Mouse (Mus musculus): Measurements from ENCODE around the gene Gosr1. TPM values are rescaled to one million over a fixed set of nuclear protein-coding genes. Genes with fewer than 3 reads are reported as not detected.

Gene Gosr1
- polyA plus RNA-seq, 1 experiment from 2014 or later: 28.3 TPM

DNA sequence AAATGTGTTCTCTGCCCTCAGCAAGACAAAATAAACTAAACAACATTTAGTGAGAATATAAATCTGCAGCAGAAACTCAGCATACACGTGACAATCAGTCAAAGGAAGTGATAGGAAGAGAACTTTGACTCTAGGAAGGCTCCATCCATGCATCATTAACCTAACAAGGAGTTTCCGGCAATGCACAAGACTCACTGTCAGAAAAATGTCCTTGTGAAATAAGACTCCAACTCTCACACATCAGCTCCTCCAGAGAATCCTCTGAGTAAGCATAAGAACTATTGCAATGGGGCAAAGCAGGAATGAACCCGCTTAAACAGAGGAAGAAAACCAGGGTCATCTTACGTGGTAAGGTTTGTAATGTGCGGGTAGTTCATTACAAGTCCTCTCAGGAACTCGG lies 33.9 kb upstream of the Gosr1 start:
- 93% methylated on average over 6 of the region's 6 CpGs for WGBS
- H3K36me3 ChIP-seq (ENCODE audit: control insufficient read depth, insufficient read depth, low read length): no peaks in the 10 kb centered on the region

DNA sequence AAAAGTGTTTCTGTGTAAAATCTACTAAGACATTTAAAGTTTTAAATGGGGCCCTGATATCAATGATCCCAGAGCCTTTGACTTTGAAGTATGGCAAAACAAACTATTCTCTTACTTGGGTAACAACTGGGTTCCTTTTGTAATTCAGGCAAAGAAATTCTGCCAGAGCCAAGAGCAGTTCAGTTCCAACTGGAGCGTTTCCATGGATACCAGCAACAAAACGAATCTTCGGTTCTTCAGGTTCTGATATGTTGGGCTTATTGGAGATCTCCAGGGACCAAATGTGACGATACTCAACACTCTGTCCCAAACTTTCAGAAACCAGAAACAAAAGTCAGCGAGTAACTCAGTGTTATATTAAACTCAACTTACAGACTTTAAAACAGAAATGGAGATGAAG lies 31.9 kb upstream of the Gosr1 start:
- no peak overlapping the region for H3K27ac ChIP-seq (ENCODE audit: low read depth, low read length)
- no peak overlapping the region for H3K4me2 ChIP-seq (replicated peaks; ENCODE audit: low read depth, low read length)
- no peak overlapping the region for H3K9ac ChIP-seq (ENCODE audit: low read depth, low read length)
- ATAC-seq (ENCODE audit: low FRiP score) (no peak), DNase-seq (ENCODE audit: low spot score) (no peak)
- H3K36me3 ChIP-seq (ENCODE audit: control insufficient read depth, insufficient read depth, low read length): no peaks in the 10 kb centered on the region
- 94% methylated on average over 5 of the region's 5 CpGs for WGBS
- H3K4me1 ChIP-seq (replicated peaks; ENCODE audit: control insufficient read depth, insufficient read depth, low read length): no peaks in the 10 kb centered on the region
- no peaks in the 10 kb centered on the region for H3K27me3 ChIP-seq (ENCODE audit: control insufficient read depth, insufficient read depth, low read length)
- no peaks in the 10 kb centered on the region for H3K9me3 ChIP-seq (ENCODE audit: control insufficient read depth, low read length)
- no peak overlapping the region for H3K4me3 ChIP-seq (ENCODE audit: low read depth, low read length)

More for the DNA sequence above, 33.9 kb upstream of the Gosr1 start:
- H3K4me2 ChIP-seq (replicated peaks; ENCODE audit: low read depth, low read length): no peak overlapping the region
- no peak overlapping the region for H3K4me3 ChIP-seq (ENCODE audit: low read depth, low read length)
- H3K9me3 ChIP-seq (ENCODE audit: control insufficient read depth, low read length): no peaks in the 10 kb centered on the region
- H3K9ac ChIP-seq (ENCODE audit: low read depth, low read length): no peak overlapping the region
- no peaks in the 10 kb centered on the region for H3K27me3 ChIP-seq (ENCODE audit: control insufficient read depth, insufficient read depth, low read length)
- DNase-seq (ENCODE audit: low spot score) (no peak), ATAC-seq (ENCODE audit: low FRiP score) (no peak)
- H3K4me1 ChIP-seq (replicated peaks; ENCODE audit: control insufficient read depth, insufficient read depth, low read length): no peaks in the 10 kb centered on the region
- no peak overlapping the region for H3K27ac ChIP-seq (ENCODE audit: low read depth, low read length)

DNA sequence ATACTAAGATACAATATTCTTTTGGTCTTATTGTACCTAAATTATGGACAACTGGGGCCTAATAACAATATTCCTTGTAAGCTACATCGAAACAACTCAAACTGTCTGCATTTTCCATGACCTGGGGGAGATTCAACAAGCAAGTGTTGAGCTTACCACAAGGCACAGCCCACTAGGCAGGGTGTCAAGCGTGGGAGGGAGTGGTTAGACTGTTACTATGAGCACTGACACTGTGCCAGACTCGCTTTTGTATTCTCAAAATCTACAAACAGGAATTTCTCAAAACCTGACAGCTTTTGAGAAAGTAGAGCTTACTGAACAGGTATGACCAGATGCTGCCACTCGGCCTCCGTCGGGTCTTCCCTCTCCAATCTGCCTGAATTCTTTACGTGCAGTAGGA lies 28.0 kb upstream of the Gosr1 start:
- 93% methylated on average over 7 of the region's 7 CpGs for WGBS
- H3K4me2 ChIP-seq (replicated peaks; ENCODE audit: low read depth, low read length): no peak overlapping the region
- no peak overlapping the region for H3K9ac ChIP-seq (ENCODE audit: low read depth, low read length)
- H3K27ac ChIP-seq (ENCODE audit: low read depth, low read length): no peak overlapping the region
- no peaks in the 10 kb centered on the region for H3K27me3 ChIP-seq (ENCODE audit: control insufficient read depth, insufficient read depth, low read length)
- no peaks in the 10 kb centered on the region for H3K9me3 ChIP-seq (ENCODE audit: control insufficient read depth, low read length)
- ATAC-seq (ENCODE audit: low FRiP score) (no peak), DNase-seq (ENCODE audit: low spot score) (no peak)
- H3K36me3 ChIP-seq (ENCODE audit: control insufficient read depth, insufficient read depth, low read length): no peaks in the 10 kb centered on the region
- H3K4me3 ChIP-seq (ENCODE audit: low read depth, low read length): no peak overlapping the region
- H3K4me1 ChIP-seq (replicated peaks; ENCODE audit: control insufficient read depth, insufficient read depth, low read length): no peaks in the 10 kb centered on the region

DNA sequence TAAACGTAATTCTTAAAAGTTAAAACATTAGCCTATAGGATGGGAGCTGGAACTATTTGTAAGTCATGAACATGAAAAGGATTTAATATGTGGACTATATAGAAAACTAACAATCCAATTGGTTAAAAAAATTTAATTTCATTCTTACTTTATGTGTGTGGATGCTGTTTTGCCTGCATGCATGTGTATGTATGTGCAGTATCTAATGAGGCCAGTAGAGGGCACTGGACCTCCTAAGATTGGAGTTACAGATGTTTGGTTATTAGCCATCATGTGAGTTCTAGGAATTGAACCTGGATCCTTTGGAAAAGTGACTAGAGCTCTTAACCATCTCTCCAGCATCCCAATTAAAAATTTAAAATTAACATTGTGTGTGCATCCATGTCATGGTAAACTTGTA lies 25.9 kb upstream of the Gosr1 start:
- no peaks in the 10 kb centered on the region for H3K4me1 ChIP-seq (replicated peaks; ENCODE audit: control insufficient read depth, insufficient read depth, low read length)
- H3K36me3 ChIP-seq (ENCODE audit: control insufficient read depth, insufficient read depth, low read length): no peaks in the 10 kb centered on the region
- no peak overlapping the region for H3K4me2 ChIP-seq (replicated peaks; ENCODE audit: low read depth, low read length)
- no peak overlapping the region for H3K4me3 ChIP-seq (ENCODE audit: low read depth, low read length)
- WGBS: 89% methylated on average over 1 of the region's 1 CpGs
- peak; percentile 77 for DNase-seq (ENCODE audit: low spot score)
- H3K27ac ChIP-seq (ENCODE audit: low read depth, low read length): no peak overlapping the region
- no peak for ATAC-seq (ENCODE audit: low FRiP score)
- H3K27me3 ChIP-seq (ENCODE audit: control insufficient read depth, insufficient read depth, low read length): no peaks in the 10 kb centered on the region
- no peak overlapping the region for H3K9ac ChIP-seq (ENCODE audit: low read depth, low read length)
- no peaks in the 10 kb centered on the region for H3K9me3 ChIP-seq (ENCODE audit: control insufficient read depth, low read length)

DNA sequence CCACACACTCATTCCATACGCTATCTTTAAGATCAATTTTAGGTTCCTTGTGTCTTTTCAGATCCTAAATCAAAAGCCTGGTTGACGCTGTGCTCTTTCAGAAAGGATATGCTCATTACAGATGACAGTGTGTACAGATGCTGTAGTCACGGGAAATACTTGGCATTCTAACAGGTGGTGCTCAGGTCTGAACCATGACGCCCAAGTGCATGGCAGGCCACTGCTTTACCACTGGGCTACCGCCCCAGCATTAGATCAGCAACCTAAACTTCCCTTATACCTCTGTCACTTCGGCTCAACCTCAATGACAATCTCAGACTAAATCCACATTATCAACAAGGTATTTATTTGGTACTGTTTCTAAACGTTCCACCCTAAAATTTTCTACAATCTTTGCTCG lies 12.2 kb upstream of the Gosr1 start:
- no peaks in the 10 kb centered on the region for H3K36me3 ChIP-seq (ENCODE audit: control insufficient read depth, insufficient read depth, low read length)
- no peaks in the 10 kb centered on the region for H3K27me3 ChIP-seq (ENCODE audit: control insufficient read depth, insufficient read depth, low read length)
- ATAC-seq (ENCODE audit: low FRiP score) (no peak), DNase-seq (ENCODE audit: low spot score) (no peak)
- no peak overlapping the region for H3K4me3 ChIP-seq (ENCODE audit: low read depth, low read length)
- no peaks in the 10 kb centered on the region for H3K9me3 ChIP-seq (ENCODE audit: control insufficient read depth, low read length)
- no peak overlapping the region for H3K9ac ChIP-seq (ENCODE audit: low read depth, low read length)
- no peaks in the 10 kb centered on the region for H3K4me1 ChIP-seq (replicated peaks; ENCODE audit: control insufficient read depth, insufficient read depth, low read length)
- H3K4me2 ChIP-seq (replicated peaks; ENCODE audit: low read depth, low read length): no peak overlapping the region
- H3K27ac ChIP-seq (ENCODE audit: low read depth, low read length): no peak overlapping the region
- 87% methylated on average over 8 of the region's 8 CpGs for WGBS

DNA sequence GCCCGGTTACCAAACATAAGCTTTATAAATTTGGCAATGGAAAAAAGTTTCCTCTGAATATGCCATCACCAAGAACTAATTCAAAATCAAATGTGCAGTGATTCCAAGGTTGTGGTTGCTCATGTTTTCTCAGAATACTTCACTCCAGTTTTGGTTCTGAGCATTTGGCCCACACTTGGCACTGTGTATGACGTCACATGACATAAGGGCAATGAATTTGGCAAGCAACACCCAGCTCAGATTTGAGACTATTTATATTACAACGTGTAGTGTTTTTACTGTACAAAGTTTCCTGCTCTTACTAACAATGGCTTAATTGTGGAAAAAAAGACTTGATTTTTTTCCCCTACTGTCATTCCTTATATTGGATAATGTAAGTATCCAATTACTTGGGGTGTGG lies 10.4 kb upstream of the Gosr1 start:
- Histone ChIP-seq H3K36me3 (ENCODE audit: control insufficient read depth, insufficient read depth, low read length) (no peaks in the 10 kb centered on the region), H3K9ac (ENCODE audit: low read depth, low read length) (no peak overlapping the region), H3K27me3 (ENCODE audit: control insufficient read depth, insufficient read depth, low read length) (no peaks in the 10 kb centered on the region), H3K9me3 (ENCODE audit: control insufficient read depth, low read length) (no peaks in the 10 kb centered on the region), H3K4me1 (replicated peaks; ENCODE audit: control insufficient read depth, insufficient read depth, low read length) (no peaks in the 10 kb centered on the region), H3K4me3 (ENCODE audit: low read depth, low read length) (no peak overlapping the region), H3K4me2 (replicated peaks; ENCODE audit: low read depth, low read length) (no peak overlapping the region), H3K27ac (ENCODE audit: low read depth, low read length) (no peak overlapping the region)
- DNase-seq (ENCODE audit: low spot score) (no peak), ATAC-seq (ENCODE audit: low FRiP score) (no peak)
- WGBS: 85% methylated on average over 3 of the region's 3 CpGs

DNA sequence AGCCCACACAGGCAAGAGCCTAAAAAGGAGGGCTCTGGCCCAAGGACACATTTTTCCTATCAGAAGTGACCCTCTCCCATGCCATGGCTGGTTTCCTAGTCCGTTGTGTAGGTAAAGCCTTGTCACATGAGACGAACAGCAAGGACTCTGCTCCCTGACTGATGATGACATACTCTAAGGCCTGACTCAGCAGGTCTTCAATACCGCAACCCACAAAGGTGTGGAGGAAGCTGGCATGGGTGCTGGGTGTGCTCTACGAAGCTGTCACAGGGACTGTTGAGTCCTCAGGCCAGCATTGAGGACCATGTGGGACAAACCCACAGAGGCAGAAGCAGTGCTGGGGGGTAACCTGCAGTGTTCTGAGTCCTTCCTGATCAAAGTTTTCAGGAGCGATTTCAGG lies 7.2 kb upstream of the Gosr1 start:
- no peak for DNase-seq (ENCODE audit: low spot score)
- Histone ChIP-seq H3K4me3 (ENCODE audit: low read depth, low read length) (no peak overlapping the region), H3K27me3 (ENCODE audit: control insufficient read depth, insufficient read depth, low read length) (no peaks in the 10 kb centered on the region), H3K36me3 (ENCODE audit: control insufficient read depth, insufficient read depth, low read length) (no peaks in the 10 kb centered on the region), H3K9me3 (ENCODE audit: control insufficient read depth, low read length) (no peaks in the 10 kb centered on the region), H3K4me2 (replicated peaks; ENCODE audit: low read depth, low read length) (no peak overlapping the region), H3K27ac (ENCODE audit: low read depth, low read length) (no peak overlapping the region), H3K9ac (ENCODE audit: low read depth, low read length) (no peak overlapping the region), H3K4me1 (replicated peaks; ENCODE audit: control insufficient read depth, insufficient read depth, low read length) (no peaks in the 10 kb centered on the region)
- WGBS: 87% methylated on average over 5 of the region's 5 CpGs
- ATAC-seq (ENCODE audit: low FRiP score): no peak

DNA sequence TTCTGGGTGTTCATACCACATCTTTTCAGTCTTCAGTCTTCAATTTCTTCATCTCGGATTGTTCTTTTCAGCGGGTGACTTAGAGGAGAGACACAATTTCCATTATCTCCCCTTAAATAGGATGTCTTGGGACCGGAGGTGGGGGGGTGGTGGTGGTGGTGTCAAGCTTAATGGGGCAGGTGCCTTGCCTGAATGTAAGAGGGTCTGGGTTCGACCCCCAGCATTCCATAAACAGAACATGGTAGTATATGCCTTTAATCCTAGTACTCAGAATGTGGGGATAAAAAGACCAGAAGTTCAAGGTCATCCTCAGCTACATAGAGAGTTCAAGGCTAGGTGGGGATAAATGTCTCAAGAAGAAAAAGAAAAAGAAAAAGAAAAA lies 353 bp upstream of the Gosr1 start:
- peak; percentile 38 for ATAC-seq (ENCODE audit: low FRiP score)
- no peak overlapping the region for H3K9ac ChIP-seq (ENCODE audit: low read depth, low read length)
- H3K36me3 ChIP-seq (ENCODE audit: control insufficient read depth, insufficient read depth, low read length): peaks cover 2% of the 10 kb centered on the region
- 13% methylated on average over 4 of the region's 4 CpGs for WGBS
- no peaks in the 10 kb centered on the region for H3K4me1 ChIP-seq (replicated peaks; ENCODE audit: control insufficient read depth, insufficient read depth, low read length)
- peak overlapping the region; percentile 91; the same call in 1 of the 2 replicates for H3K4me3 ChIP-seq (ENCODE audit: low read depth, low read length)
- no peak overlapping the region for H3K27ac ChIP-seq (ENCODE audit: low read depth, low read length)
- H3K27me3 ChIP-seq (ENCODE audit: control insufficient read depth, insufficient read depth, low read length): no peaks in the 10 kb centered on the region
- no peaks in the 10 kb centered on the region for H3K9me3 ChIP-seq (ENCODE audit: control insufficient read depth, low read length)
- H3K4me2 ChIP-seq (replicated peaks; ENCODE audit: low read depth, low read length): no peak overlapping the region
- DNase-seq (ENCODE audit: low spot score): no peak

DNA sequence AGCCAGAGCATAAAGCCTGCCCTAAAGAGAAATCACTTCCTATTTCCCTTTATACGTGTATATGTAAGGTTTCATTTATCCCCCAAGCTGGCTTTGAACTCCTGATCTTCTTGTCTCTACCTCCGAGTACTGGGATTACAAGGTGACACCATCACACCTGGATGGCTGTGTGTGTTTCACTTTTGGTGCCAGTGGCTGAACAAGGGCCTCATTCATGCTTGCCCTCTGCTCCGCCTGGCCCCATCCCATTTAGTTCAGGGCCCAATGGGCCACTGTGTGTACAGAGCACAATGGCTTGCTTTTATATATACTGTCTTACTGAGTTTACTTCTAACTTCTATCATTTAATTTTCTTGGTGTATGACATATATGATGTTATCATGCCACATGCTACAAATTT lies 11.1 kb downstream of the Gosr1 start:
- DNase-seq (ENCODE audit: low spot score): no peak
- no peaks in the 10 kb centered on the region for H3K4me1 ChIP-seq (replicated peaks; ENCODE audit: control insufficient read depth, insufficient read depth, low read length)
- peaks cover 6% of the 10 kb centered on the region for H3K36me3 ChIP-seq (ENCODE audit: control insufficient read depth, insufficient read depth, low read length)
- H3K9ac ChIP-seq (ENCODE audit: low read depth, low read length): no peak overlapping the region
- H3K9me3 ChIP-seq (ENCODE audit: control insufficient read depth, low read length): no peaks in the 10 kb centered on the region
- no peak overlapping the region for H3K4me2 ChIP-seq (replicated peaks; ENCODE audit: low read depth, low read length)
- WGBS: 97% methylated on average over 3 of the region's 3 CpGs
- no peaks in the 10 kb centered on the region for H3K27me3 ChIP-seq (ENCODE audit: control insufficient read depth, insufficient read depth, low read length)
- no peak for ATAC-seq (ENCODE audit: low FRiP score)
- H3K4me3 ChIP-seq (ENCODE audit: low read depth, low read length): no peak overlapping the region
- H3K27ac ChIP-seq (ENCODE audit: low read depth, low read length): no peak overlapping the region
